Mouse (Mus musculus) cerebellum, adult (tissue): ENCODE measurements at regions not wholly inside any gene's neighbourhood (a gene's known extent, or its start where the extent isn't known, plus 50 kb on each side); places are given as distances from the start of the nearest gene placed in this dataset.

Source experiments
- ATAC-seq: cut with Nextera tagmentation; 2 replicates; pipeline ENCODE4 v1.9.2; 2017; ENCODE audit warnings: mild to moderate bottlenecking, moderate library complexity, mixed read lengths; ENCODE audit not compliant: insufficient number of reproducible peaks, low FRiP score, low TSS enrichment

DNA sequence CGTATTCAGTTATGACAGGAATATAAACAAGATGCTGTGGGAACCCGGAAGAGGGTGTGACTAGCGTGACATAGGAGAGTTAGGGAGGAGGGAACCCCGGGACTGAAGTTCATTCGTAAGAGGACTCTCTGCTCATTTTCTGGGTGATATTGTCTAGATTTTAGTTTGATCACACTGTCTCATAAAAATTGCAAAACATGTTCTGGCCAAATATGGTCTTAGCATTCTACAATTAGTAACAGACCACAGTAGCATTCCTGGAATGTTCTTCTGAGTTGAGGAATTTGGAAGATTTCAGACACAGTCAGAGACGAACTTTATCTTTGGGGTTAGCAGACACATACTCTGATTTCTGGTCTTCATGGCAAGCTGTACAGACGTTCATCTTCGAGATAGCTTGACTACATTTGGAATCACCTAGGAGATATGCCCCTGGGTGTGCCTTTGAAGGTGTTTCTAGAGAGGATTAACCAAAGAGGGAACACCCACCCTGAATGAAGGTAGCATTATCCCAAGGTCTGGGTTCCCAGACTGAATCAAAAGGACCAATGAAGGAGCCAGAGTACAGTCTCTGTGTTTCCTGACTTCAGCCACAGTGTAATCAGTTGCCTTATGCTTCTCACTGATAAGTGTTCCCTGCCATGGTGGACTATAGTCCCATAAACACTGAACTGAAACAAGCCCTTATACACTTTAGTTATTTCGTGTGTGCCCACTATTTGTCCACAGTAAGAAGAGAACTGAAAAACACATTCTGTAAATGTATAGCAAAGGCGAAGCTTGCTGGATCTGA lies 102.7 kb upstream of the Pgrmc2 start:
- ATAC-seq = no peak

DNA sequence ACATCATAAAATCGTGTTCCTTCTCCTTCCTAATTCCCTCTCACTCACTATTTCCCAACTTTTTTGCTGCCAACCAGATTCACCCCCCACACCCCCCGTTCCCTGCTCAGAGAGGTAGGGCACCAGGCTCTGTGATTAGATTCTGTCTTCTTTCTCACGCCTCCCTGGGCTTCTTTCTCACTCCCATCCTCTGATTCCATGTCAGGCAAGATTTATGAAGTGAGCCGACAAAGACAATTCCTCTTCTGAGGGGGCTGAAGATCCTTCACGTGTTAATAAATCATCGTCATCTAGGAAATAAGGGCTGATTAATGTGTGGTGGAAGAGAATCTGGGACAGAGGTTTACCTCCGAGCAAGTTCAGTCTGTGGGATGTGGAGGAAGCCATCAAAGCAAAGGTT lies 101.5 kb upstream of the Pgrmc2 start:
- ATAC-seq = no peak

DNA sequence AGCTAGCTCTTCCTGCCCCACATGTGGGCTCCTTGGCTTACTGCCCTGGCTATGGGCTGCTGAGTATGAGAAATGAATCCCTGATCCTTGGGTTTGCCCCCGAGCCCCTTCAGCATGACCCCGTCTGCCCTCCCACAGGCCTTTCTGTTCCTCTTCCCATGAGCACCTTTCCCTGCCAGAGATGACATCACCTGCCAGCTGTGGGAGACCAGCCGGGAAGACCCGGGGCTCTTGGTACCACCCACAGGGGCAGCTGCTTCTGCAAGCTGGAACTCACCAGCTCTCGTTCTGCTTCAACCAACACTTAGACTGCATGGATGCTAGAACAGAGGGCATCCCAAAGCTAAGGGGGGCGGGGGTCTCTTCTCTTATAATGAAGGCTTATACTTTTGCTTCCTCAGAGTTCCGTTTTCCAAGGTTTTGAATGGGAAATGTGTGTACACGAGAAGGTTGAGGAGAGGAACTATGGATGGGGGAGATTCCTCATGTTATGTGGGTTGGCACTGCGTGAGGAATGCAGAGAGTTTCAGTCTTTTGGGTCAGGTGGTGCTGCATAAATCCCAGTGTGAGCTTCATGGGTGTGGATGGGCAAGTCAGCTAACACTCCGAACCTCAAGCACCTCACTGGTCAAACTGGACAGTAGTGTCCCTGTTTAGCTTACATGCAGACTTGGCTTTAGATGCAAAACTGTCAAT lies 100.2 kb upstream of the Pgrmc2 start:
- ATAC-seq = 0 out of 2 replicates have a peak, but pooled peaks have one; percentile 3

DNA sequence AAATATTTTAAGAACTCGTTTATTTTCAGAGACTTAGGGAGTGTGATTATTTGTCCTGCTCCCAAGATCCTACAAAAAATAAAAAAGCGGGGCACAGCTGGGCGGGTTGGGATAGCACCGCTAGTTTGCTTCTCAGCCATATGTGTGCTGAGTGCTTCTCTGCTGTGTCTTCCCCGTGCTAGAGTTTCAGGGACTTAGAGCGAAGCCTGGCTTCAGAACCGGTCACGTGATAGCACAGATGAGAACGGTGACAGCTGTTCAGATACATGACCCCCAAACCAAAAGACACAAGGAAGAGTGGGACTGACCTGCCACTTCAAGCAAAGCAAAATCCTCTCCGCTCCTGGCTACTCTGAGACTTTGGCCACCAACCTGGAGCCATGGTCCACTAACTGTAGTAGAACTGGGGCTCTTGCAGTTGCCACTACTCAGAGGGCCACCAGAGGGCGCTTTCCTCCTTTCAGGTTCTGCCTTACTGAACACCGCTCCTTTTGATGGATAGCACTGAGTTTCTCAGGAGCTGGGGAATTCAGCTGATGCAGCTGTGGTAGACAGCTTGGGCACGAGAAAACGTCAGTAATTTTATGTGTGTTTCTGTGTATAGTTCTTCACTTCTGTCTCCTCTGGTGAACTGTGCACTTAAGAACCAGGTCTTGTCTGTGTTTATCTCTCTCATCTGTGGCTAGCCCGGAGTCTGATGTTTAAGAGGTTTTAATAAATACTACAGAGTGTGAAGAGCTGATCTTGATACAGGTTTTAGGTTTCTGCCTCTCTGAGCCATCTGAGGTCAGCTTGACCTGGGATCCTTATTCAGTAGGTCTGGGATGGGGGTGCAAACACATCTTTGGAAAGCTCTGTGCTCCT lies 99.4 kb upstream of the Pgrmc2 start:
- peak; percentile 87 for ATAC-seq

DNA sequence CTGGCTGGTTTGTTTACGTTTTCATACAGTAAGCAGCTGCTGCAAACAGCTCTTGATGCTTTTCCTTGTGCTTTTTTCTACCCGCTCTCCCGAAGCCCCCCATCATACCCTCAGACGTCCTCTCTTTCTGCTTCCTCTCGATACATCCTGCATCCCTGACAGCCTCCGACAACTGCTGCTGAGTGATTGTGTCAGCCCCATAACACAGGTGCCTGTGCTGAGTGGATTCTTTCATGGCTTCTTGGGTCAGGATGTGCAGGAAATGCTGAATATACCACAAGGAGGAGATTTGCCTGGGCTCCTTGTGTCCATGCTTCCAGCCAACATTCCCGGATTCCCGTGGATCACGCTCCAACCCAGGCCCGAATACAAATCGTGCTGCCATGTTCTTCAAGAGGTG lies 98.6 kb upstream of the Pgrmc2 start:
- ATAC-seq = no peak

DNA sequence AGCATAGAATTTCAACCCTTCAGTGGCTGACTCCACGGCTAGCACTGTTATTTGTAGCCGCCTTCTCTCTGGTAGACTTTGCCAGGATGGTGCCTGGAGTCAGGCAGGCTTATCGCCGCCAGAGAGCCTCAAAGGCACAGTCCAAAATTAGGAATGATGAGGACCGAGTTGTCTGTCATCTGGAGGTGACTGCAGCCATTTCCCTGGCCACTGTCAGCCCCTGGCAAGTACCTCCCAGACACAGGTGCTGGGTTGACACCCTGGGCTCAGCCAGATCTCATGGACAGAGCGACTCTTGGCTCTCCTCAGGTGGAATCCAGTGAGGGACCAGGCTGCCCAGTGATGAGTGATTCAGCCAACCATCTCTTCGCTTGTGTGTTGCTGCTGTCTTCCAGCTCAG lies 98.1 kb upstream of the Pgrmc2 start:
- no peak for ATAC-seq

DNA sequence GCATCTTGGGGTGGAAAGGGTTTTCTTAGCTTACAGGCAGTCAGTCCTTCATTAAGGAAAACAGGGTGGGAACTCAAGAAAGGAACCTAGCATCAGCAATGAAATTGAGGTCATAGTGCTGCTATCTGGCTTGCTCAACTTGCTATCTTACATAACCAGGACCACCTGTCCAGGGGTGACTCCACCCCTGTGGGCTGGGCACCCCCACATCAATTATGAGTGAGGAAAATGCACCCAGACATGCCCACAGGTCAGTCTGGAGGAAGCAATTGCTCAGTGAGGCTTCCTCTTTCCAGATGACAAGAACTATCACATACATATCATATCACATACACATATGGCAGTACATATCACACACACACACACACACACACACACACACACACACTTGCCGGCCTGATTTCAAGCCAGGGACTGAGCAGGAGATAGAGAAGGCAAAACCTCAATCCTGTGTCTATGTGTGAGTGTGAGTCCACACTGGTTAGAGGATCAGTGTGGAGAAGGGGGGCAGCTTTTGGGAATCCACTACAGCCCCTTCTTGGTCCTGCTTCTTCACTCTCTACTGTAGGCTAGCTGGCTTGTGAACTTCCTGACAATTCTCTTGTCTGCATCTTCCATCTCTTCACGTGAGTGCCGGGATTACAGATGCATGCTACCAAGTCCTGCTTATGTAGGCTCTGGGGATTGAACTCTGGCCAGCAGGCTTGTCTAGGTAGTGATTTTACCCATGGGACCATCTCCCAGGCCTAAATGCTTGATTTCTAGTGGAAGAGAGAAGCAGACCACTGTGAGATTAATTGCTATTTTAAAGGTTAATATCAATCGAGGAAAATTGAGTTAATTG lies 96.4 kb upstream of the Pgrmc2 start:
- no peak for ATAC-seq

DNA sequence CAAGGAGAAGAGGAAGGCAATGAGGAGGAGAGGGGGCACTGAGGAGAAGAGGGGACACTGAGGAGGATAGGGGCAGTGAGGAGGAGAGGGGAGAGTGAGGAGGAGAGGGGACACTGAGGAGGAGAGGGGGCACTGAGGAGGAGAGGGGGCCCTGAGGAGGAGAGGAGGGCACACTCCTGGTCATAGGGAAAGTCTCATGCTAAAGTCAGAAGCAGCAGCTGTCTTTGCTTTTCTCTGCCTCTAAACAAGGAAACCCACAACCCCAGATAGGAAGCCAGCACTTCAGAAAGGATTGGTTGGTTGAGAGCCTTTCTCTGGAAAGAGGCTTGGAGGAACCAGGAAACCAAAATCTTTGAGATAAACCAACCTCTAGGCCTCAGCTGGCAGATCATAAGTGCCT lies 94.3 kb upstream of the Pgrmc2 start:
- no peak for ATAC-seq

DNA sequence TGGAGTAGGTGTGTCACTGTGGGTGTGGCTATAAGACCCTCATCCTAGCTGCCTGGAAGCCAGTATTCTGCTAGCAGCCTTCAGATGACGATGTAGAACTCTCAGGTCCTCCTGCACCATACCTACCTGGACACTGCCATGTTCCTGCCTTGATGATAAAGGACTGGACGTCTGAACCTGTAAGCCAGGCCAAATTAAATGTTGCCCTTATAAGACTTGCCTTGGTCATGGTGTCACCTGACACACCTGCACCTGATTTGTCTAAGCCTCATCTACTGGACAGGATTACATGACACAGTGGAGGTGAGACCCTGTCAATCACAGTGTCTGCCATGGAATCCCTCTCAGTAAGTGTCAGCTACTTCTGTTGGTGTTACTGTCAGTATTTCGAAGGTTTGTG lies 92.5 kb upstream of the Pgrmc2 start:
- ATAC-seq = no peak

DNA sequence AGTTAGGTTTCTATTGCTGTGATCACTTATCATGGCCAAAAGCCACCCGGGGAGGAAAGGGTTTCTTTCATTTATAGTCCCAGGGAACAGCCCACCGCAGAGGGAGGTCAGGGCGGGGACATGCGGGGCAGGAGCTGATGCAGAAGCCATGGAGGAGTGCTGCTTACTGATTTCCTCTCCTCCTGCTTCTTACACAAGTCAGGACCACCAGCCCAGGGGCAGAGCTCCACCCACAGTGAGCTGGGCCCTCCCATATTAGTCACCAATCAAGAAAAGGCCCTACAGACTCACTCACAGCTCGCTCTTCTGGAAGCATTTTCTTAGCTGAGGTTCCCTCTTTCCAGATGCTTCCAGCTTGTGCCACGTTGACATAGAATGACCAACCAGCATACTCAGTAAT lies 90.7 kb upstream of the Pgrmc2 start:
- no peak for ATAC-seq

DNA sequence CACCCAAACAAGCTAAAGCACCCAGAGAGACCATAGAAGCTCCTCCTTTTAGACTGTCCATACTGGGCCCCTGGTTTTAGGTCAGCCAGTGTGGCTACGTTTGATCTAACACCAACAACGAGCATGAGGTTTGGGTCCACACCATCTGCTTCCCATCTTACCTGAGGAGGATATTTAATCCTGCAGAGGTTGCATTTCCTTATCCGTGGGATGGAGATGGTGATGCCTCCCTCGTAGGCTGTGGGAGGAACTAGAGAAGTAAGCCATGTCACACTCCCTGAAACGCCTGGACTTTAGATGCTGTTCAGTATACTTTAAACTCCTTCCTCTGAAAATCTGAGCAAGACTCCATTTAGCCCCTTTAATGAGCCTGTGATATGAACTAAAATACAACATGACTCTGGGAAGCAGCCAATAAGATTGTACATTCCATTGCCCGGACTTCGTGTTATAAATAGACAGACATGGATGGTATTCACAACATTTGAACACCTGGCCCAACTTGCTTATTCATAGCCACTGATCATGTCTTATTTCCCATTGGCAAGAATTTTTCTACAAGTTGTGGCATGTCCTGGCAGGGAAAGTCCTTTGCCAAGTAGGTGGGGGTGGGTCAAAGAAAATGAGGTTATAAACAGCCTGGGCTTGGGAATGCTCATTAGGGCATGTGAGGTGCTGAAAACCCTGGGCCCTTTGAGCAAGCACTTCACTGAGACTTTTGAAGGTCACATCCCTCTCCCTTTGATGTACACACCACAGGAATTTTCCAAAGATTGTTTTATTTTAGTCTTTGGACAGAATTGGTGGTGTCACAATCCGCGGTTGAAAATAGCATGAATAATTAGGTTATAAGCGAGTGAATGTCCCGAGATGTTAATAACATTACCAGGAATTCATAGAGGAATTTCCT lies 89.7 kb upstream of the Pgrmc2 start:
- ATAC-seq = no peak

DNA sequence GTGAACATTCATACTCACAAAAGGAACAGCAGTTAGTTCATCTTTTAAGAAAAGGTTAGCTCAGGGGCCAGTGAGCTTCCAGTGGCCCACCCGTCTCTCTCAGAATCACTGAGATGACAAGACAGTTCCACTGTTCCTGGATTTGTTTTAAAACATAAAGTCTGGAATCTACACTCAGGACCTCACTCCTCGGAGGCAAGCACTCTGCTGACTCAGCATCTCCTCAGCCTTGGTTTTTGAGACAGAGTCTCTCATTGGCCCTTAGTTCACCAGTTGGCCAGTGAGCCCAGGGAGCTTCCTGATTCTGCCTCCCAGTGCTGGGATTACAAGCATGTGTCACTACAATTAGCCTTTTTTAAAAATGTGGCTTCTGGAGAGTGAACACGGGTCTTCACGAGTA lies 88.9 kb upstream of the Pgrmc2 start:
- no peak for ATAC-seq

DNA sequence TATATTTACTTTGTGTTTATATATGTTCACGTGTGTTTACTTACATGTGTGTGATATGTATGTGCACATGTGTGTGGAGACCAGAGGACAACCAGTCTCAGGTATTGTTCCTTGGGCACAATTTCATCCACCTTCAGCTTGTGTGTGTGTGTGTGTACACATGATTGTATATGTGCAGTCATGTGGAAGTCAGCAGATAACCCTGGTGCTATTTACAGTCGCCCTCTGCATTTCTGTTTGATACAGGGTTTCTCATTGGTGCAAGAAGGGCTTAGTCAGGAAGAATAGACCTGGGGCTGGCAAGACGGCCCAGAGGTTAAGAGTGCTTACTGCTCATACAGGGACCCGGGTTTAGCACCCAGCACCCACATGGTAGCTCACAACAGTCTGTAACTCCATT lies 88.5 kb upstream of the Pgrmc2 start:
- no peak for ATAC-seq

DNA sequence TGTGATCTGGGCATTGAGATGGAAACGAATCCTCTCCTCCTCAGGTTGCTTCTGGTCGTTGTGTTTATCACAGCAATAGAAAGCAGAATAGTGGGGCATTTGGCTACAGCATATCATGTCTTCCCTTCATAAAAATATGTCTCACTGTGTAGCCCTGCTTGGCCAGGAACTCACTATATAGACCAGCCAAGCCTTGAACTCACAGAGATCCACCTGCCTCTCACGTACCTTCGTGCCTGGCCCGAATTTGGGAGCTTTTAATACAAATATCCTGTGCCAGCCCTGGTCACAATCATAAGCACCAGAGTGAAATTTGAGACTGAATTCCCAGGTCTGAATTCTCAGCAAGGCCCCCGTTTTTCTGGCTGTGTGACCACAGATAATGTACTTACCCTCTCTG lies 87.7 kb upstream of the Pgrmc2 start:
- no peak for ATAC-seq

DNA sequence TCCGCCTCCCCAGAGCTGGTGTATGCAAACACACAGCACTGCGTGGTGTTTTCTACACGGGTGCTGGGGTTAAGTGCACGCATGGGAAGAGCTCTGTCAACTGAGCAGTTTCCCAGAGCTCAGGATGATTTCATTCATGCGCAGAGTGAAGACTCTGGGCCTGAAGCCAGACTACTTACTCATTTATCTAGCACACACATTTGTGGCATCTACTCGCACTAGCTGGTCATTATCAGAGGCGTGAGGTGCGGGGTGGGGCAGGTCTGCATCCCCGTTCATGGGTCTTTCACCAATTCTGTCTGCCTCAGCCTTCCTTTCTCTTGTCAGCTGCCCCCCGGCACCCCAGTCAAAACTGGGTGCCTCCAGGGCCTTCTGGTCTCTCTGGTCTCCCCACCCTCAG lies 86.6 kb upstream of the Pgrmc2 start:
- ATAC-seq = no peak

DNA sequence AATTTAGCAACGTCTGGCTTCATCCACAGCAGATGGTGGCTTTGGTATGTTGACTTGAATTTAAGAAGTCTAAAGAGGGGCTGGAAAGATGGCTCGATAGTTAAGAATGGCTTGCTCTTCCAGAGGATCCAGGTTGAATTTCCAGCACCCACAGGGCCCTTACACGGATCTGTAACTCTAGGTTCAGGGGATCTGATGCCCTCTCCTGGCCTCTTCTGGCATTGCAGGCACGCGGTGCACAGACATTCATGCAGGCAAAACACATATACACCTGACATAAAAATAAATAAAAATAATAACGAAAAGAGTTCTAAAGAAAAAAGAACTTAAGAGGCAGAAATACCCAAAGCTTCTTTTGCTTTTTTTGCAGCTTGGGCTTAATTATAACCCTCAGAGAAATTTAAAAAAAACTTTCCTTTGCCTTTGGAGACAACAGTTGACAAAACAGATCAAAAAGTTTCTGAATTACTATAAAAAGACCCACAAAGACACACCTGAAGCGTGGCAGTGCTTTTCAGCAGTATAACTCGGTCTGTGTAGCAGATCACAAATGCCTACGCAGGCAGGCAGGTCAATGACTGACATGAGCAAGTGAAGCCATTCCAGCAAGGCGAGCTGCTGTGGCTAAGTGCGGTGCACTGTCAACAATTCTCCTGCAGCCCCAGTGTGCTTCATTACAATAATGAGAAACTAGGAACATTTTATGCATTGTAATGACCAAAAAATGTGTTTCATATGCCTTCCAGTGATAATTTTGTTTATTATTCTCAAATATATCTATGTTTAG lies 85.5 kb upstream of the Pgrmc2 start:
- ATAC-seq = no peak

DNA sequence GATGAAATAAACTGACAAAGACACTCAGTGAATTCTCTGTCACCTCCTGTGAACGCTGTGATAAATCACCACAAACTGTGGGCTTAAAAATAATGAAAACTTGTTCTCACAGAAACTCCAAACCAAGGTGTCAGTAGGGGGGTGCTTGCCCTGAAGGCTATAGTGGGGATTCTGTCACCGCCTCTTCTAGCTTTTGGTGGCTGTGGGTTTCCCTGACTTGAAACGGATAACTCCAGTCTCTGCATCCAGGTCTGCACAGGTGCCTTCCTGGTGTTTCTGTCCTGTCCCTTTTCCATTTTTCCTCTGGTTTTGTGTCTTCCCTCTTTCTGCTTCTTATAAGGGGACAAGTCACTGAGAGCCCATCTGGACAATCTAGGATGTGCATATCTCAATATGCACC lies 84.6 kb upstream of the Pgrmc2 start:
- no peak for ATAC-seq

DNA sequence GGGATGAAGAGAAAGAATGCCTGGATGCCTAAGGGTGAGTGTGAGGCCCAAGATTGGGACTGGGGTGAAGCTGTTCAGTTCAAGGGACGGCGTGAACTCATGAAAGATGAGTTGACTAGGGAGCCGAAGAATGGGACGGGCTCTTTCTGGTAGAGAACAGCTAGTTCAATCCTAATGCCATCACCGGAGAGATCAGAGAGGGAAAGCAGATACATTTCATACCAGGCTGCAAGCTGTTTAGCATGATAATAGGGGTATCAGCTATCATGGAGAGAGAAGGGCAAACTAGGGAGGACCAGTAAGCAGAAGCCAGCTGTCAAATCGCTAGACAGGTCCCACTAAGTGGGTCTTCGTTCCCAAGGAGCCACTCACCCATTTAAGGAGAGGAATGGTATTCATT lies 81.9 kb upstream of the Pgrmc2 start:
- ATAC-seq = no peak

DNA sequence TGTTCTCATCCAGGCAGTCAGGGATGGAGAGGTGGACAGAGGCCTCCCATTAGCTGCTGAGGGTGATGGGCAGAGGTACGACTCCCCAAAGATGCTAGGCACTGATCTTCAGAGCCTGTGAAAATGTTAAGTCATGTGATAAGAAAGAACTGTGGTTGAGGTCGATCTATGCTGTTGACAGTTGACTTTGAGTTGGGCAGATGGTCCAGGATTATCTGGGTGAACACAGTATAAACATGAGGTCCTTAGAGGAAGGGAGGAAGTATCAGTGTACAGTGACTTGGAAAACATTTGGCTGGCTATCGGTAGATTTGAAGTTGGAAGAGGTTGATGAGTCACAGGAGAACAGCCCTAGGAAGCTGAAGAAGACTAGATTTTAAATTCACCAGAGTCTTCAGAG lies 80.9 kb upstream of the Pgrmc2 start:
- no peak for ATAC-seq
